Mouse (Mus musculus) stomach, postnatal 0 days (tissue): ENCODE measurements around the gene Naa80. TPM values are rescaled to one million over a fixed set of nuclear protein-coding genes. Genes with fewer than 3 reads are reported as not detected.
A peak's percentile ranks its signal among the peaks of the same experiment; 100 is the strongest.

Source experiments
- ATAC-seq: fragments of 200-750 bp; cut with Nextera tagmentation; 2 replicates; pipeline ENCODE4 v1.8.0; 2017; ENCODE audit not compliant: low FRiP score, low TSS enrichment
- DNase-seq: peaks from one replicate; pipeline ENCODE4 v3.0.0-alpha.2; 2016; ENCODE audit warnings: low spot score
- H3K27ac ChIP-seq: fragments of 300-500 bp; sonication (generic); replicated peaks from 2 replicates; pipeline ENCODE4 v1.5.1; 2014; ENCODE audit warnings: mild to moderate bottlenecking, control low read depth
- H3K27me3 ChIP-seq: fragments of 300-500 bp; sonication (generic); 2 replicates; pipeline ENCODE4 v1.6.1; 2014; ENCODE audit warnings: low read length; ENCODE audit not compliant: control insufficient read depth, insufficient read depth
- H3K36me3 ChIP-seq: fragments of 300-500 bp; sonication (generic); 2 replicates; pipeline ENCODE4 v1.6.1; 2014; ENCODE audit warnings: low read length, mixed read lengths; ENCODE audit not compliant: control insufficient read depth, insufficient read depth
- H3K4me1 ChIP-seq: fragments of 300-500 bp; sonication (generic); replicated peaks from 2 replicates; pipeline ENCODE4 v1.6.1; 2014; ENCODE audit warnings: antibody characterized with exemption; ENCODE audit not compliant: control insufficient read depth, insufficient read depth
- H3K4me2 ChIP-seq: fragments of 300-500 bp; sonication (generic); replicated peaks from 2 replicates; pipeline ENCODE4 v1.6.1; 2014; ENCODE audit warnings: low read depth, mild to moderate bottlenecking, control low read depth, moderate library complexity
- H3K4me3 ChIP-seq: fragments of 300-500 bp; sonication (generic); 2 replicates; pipeline ENCODE4 v1.5.1; 2014; ENCODE audit warnings: low read depth, low read length, control low read depth
- H3K9ac ChIP-seq: fragments of 300-500 bp; sonication (generic); 2 replicates; pipeline ENCODE4 v1.6.1; 2014; ENCODE audit warnings: mild to moderate bottlenecking, low read length, control low read depth, mixed read lengths
- H3K9me3 ChIP-seq: fragments of 300-500 bp; sonication (generic); 2 replicates; pipeline ENCODE4 v1.6.1; 2016; ENCODE audit warnings: low read length; ENCODE audit not compliant: control insufficient read depth
- CTCF ChIP-seq: IDR thresholded peaks from 2 replicates; pipeline ENCODE4 v1.5.1; 2016; ENCODE audit warnings: antibody characterized with exemption, low read depth, mild to moderate bottlenecking, moderate library complexity
- EP300 ChIP-seq: optimal IDR thresholded peaks from 2 replicates; pipeline ENCODE3; 2016; ENCODE audit warnings: antibody characterized with exemption
- WGBS: fragments of 180-500 bp; shearing (Covaris S2); extraction: QIAGEN DNeasy Blood & Tissue Kit; methylation state at CpG from one replicate; pipeline ENCODE4 v1.1.7; 2014; 5-methylcytosine and 5-hydroxymethylcytosine counted together
- polyA plus RNA-seq: library from polyadenylated mRNA; unstranded; fragments of >200 nt; fragmentation: Nextera tagmentation; extraction: Ambion mirVana; gene quantifications from 2 replicates; pipeline ENCODE4 v1.2.1, GENCODE M21; 2015

Naa80 gene
- polyA plus RNA-seq, 1 experiment from 2014 or later = 13.3 TPM

DNA sequence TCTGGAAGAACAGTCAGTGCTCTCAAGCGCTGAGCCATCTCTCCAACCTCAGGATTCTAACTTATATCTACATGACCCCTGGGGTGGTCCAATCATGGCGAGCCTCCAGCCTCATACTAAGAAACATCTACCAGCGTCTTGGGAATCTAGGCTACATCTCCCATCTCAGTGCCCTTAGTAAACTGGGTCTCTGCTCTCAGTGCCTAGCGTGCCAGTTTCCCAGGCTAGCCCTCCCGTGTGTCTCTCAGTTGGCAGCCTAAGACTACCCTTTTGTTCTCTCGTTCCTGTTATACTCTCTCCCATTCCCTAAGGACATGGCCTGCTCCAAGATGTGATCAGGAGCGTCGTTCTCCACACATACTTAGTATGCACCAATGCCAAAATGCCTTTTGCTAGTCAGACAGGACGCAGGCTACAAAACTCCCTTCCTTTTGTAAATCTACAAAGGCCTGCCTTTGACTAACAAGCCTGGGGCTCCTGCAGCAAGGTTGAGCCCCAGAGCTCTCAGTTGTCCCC, 52.7 kb downstream of the Naa80 start:
- no peak overlapping the region for H3K4me2 ChIP-seq
- H3K27ac ChIP-seq = peak overlapping the region; percentile 20; the same call in 1 of the 2 replicates
- DNase-seq (no peak), ATAC-seq (no peak)
- H3K27me3 ChIP-seq = no peaks in the 10 kb centered on the region
- peaks cover 28% of the 10 kb centered on the region for H3K4me1 ChIP-seq
- 66% methylated on average over 9 of the region's 9 CpGs for WGBS
- H3K4me3 ChIP-seq = no peak overlapping the region
- H3K9me3 ChIP-seq = no peaks in the 10 kb centered on the region
- no peak overlapping the region for H3K9ac ChIP-seq
- no peaks in the 10 kb centered on the region for H3K36me3 ChIP-seq
- TF ChIP-seq CTCF (no peak), EP300 (no peak)

DNA sequence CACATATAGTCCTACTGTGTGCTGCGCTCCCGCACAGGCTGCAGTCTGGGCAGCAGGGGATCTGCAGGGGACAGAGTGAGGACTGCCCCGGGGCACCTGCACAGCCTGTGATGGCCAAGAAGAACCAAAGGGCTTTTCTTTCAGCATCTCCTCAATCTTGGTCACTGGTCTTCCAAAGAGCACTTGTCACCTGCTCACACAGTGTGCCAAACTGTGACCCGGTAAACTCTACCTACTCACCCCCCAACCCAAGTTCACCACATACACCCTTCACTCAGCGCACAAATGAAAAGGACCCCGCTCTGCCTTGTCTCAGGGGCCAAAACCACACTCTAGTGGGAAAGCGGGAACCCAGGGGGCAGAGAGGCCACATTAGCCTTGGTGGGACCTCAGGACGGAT, 53.2 kb downstream of the Naa80 start:
- ATAC-seq = no peak
- Histone ChIP-seq H3K4me2 (no peak overlapping the region), H3K4me3 (no peak overlapping the region), H3K9me3 (no peaks in the 10 kb centered on the region), H3K27ac (peak overlapping the region; percentile 20; the same call in 1 of the 2 replicates), H3K9ac (no peak overlapping the region), H3K4me1 (peaks cover 25% of the 10 kb centered on the region), H3K36me3 (no peaks in the 10 kb centered on the region), H3K27me3 (no peaks in the 10 kb centered on the region)
- DNase-seq = no peak
- no peak for TF ChIP-seq EP300
- no peak for TF ChIP-seq CTCF
- WGBS = 88% methylated on average over 8 of the region's 8 CpGs

DNA sequence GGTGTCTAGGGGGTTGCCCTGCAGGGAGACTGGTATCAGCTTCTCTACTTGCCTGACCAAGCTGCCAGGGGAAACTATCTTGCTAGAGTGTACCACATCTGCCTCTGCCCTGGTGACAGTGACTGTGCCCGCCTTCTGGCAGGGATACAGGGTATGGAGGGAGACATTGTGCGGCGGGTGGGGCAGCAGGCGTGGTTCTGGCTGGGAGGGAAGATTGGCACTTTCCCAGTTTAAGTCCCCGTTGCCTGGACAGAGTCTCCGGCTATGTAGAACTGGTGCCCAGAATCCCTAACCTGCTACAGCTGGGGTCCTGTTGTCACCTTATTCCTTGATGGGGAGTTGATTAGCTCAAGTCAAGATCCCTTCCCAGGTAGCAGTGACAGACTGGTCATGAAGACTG, 53.8 kb downstream of the Naa80 start:
- Histone ChIP-seq H3K27me3 (no peaks in the 10 kb centered on the region), H3K4me2 (peak overlapping the region; percentile 99), H3K9me3 (no peaks in the 10 kb centered on the region), H3K36me3 (no peaks in the 10 kb centered on the region), H3K9ac (peak overlapping the region; percentile 94), H3K4me1 (peaks cover 21% of the 10 kb centered on the region), H3K27ac (peak overlapping the region; percentile 93), H3K4me3 (peak overlapping the region; percentile 83)
- 24% methylated on average over 6 of the region's 6 CpGs for WGBS
- ATAC-seq (no peak), DNase-seq (no peak)
- TF ChIP-seq EP300 = no peak
- TF ChIP-seq CTCF = no peak

DNA sequence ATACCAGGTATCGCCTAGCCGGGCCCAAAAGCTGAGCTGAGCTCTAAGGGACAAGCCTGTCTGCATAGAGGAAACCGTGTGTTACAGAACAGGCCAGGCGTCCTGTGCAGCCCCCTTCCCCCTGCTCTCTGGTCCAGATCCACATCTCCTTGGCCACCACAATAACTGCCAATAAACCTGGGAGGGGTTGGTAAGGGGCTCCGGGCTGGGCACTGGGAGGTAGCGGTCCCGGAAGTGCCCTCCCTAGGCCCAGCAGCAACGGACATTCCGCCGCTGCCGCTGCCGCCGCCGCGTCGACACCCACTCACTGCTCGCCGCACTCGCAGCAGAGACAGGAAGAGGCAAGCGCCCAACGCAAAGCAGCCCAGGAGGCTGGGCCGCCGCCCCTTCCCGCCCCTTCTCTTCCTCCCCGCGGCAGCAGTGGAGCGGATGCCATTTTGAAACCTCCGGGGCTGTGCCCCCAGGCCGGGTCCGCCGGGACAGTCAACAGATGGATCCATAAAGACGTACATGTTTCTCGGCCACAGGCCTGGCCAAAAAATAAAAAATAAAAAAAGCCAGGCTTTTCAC, 54.5 kb downstream of the Naa80 start:
- peak overlapping the region; percentile 94 for H3K9ac ChIP-seq
- peaks cover 21% of the 10 kb centered on the region for H3K4me1 ChIP-seq
- no peaks in the 10 kb centered on the region for H3K36me3 ChIP-seq
- 3% methylated on average over 33 of the region's 33 CpGs for WGBS
- H3K27ac ChIP-seq = peak overlapping the region; percentile 93
- peak overlapping the region; percentile 83 for H3K4me3 ChIP-seq
- H3K9me3 ChIP-seq = no peaks in the 10 kb centered on the region
- peak; percentile 54; the same call in 1 of the 2 replicates for ATAC-seq
- H3K4me2 ChIP-seq = peak overlapping the region; percentile 99
- DNase-seq = peak; percentile 87
- TF ChIP-seq EP300 = peak; percentile 27
- no peak for TF ChIP-seq CTCF
- H3K27me3 ChIP-seq = no peaks in the 10 kb centered on the region

Other genes starting within 250 kb of the Naa80 start
- 5.3 and 6.7 TPM in 2 replicates for gene Hemk1, start 240.5 kb upstream of the Naa80 start, polyA plus RNA-seq
- 0.63 and 0.73 TPM in 2 replicates for gene 6430571L13Rik, start 238.3 kb upstream of the Naa80 start, polyA plus RNA-seq
- 0.15 and 0.16 TPM in 2 replicates for gene Cacna2d2, start 179.3 kb upstream of the Naa80 start, polyA plus RNA-seq
- 41.9 and 43.2 TPM in 2 replicates for gene Tmem115, start 44.9 kb upstream of the Naa80 start, polyA plus RNA-seq
- 26.7 and 28.2 TPM in 2 replicates for gene Cyb561d2, start 36.7 kb upstream of the Naa80 start, polyA plus RNA-seq
- gene Nprl2, start 36.7 kb upstream of the Naa80 start, polyA plus RNA-seq = 24.8 and 24.9 TPM in 2 replicates
- 0.94 and 0.97 TPM in 2 replicates for gene Zmynd10, start 31.6 kb upstream of the Naa80 start, polyA plus RNA-seq
- 44.2 and 46.5 TPM in 2 replicates for gene Rassf1, start 27.3 kb upstream of the Naa80 start, polyA plus RNA-seq
- gene Tusc2, start 15.6 kb upstream of the Naa80 start, polyA plus RNA-seq = 44.9 and 48.7 TPM in 2 replicates
- gene Hyal2, start 10.9 kb upstream of the Naa80 start, polyA plus RNA-seq = 49.6 and 50.4 TPM in 2 replicates
- gene Hyal1, start 2.0 kb upstream of the Naa80 start, polyA plus RNA-seq = 7.2 and 8.0 TPM in 2 replicates
- gene Hyal3, start 1.9 kb downstream of the Naa80 start, polyA plus RNA-seq = 1.3 and 1.4 TPM in 2 replicates
- 35.5 and 42.7 TPM in 2 replicates for gene Ifrd2, start 8.8 kb downstream of the Naa80 start, polyA plus RNA-seq
- gene Sema3b, start 30.3 kb downstream of the Naa80 start, polyA plus RNA-seq = 16.3 and 19.1 TPM in 2 replicates
- 189 and 195 TPM in 2 replicates for gene Gnai2, start 56.5 kb downstream of the Naa80 start, polyA plus RNA-seq
- gene Slc38a3, start 90.6 kb downstream of the Naa80 start, polyA plus RNA-seq = 0.95 and 1.1 TPM in 2 replicates
- 2.1 and 2.9 TPM in 2 replicates for gene Gnat1, start 100.8 kb downstream of the Naa80 start, polyA plus RNA-seq
- gene Sema3f, start 131.6 kb downstream of the Naa80 start, polyA plus RNA-seq = 11.7 and 15.1 TPM in 2 replicates
- 60.2 and 67.3 TPM in 2 replicates for gene Rbm5, start 192.1 kb downstream of the Naa80 start, polyA plus RNA-seq